Mouse (Mus musculus) embryo, embryonic 9.5 days (tissue): ENCODE measurements around the gene Gm1043.

Source experiments
- DNase-seq: peaks from one replicate; pipeline ENCODE4 v3.0.0-alpha.2; 2017; ENCODE audit errors: extremely low spot score

Gm1043 gene

DNA sequence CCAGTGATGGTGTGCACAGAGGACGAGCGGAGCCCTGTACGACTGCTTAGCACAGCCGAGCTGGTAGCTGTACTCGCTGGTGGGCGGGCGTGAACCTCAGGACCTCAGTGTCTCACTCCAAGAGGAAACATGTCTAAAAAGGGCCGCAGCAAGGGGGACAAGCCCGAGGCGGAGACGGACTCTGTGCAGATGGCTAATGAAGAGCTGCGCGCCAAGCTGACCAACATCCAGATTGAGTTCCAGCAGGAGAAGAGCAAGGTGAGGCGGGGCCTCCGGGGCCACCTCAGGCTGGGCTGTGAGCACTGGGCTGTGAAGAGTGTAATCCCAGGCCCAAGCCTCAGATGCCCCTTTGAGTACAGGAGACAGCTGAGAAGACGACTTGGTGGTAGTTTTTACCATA, at the start of gene Gm1043:
Gm1043 (plus strand) TSS at position 130 of the 400 bp plus-strand sequence.
- DNase-seq = no peak

DNA sequence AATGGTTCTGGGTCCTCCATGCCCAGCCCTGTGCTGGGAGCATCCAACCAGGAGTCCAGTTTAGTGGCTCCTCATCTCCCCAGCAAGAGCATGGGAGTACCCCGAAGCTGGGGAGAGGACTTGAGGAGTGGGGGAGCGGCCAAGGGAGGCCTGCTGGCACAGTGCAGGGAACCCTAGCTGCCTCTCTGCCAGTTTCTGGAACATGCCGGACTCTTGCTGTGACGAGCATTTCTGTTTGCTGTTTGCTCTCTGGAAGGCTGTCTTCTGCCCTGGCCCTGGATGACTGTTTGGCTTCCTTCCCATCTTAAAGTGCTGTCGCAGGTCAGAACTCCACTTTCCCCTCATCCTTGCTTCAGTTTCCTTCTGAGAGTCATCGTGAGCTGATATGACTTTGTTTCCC, 49.3 kb upstream of the Gm1043 start:
- no peak for DNase-seq

DNA sequence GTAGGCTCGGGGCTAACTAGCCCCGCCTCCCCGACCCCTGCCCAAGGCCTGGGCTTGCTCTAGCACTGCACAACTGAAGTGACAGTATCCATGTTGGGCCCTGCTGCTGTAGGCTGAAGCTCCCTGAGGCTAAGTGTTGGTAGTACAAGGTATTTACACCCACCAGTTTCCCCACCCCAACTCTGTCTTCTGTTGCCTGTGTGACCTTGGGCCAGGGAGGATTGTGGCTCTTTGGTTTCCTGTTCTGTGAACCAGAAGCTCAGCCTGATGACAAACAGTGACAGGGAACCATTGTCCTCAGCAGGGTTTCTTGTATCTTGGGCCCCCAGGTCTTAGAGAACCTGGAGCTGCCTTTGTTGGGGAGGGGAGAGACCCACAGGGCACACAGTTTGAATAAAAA, 48.3 kb upstream of the Gm1043 start:
- no peak for DNase-seq

DNA sequence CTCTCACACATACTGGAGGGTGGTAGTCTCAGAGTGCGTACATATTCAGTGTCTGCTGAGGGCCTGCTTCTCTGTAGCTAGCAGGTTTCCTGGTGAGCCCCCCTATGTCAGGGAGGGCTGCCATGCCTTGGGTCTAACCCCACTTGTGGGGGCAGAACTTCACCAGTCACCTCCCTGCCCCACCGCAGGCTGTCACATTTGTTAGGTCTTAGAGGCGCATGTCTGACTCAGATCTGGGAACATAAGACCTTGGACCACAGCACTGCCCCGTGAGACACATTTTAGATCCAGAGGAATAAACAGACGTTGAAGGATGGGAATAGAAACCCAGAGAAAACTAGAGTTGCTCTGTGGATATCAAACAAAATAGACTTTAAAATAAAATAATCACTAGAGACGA, 45.3 kb upstream of the Gm1043 start:
- DNase-seq = no peak

DNA sequence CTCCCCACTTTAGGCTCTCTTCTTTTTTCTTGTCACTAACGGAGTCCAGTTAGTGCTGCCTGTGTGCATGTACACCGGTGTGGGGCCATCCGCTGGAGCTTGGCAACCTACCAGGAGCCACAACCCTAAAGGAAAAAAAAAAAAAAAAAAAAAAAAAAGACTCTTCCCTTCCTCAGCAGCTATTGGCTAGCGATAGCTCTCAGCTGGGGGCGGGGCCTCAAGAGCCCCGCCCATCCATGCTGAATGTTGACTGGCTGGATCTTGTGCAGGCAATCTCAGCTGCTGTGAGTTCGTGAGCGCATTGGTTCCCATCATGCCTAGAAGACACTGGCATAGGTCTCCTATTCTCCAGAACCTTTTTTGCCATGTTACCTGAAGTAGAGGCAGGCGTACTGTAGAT, 44.5 kb upstream of the Gm1043 start:
- no peak for DNase-seq

DNA sequence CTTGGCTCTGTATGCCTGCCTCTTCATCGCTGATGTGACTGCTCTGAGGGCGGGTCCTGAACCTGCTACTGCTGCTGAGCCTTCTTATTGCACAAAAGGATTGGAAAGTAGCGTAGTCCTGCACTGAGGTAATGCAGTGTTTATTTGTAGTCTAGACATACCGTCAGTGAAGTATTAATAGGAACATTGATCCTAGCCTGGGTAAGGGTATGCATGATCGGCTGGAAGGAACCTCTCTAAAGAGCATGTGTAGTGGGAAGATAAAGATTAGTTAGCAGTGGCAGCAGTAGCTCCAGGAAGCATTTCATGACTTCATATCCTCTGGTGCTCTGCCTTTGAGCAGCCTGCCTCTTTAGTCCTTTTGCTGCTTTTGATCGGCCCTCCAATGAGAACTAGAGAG, 43.5 kb upstream of the Gm1043 start:
- DNase-seq = no peak

DNA sequence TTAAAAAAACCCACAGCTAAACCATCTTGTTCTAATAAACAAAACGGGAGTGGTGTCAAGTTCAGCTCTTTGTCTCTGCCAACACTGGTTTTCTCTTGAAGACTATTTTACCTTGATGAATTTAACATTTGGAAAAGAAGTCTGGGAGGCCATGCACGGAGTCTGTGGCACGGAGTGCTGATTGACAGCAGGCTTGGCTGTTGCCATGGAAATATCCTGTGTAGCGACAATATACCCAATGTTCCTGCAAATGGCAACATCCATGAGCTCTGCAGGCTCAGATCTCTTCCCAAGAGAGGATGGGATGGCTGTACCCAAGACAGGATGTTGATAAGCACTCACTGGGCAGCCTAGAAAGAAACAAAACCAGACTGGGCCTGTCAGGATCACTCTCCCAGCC, 42.2 kb upstream of the Gm1043 start:
- DNase-seq = no peak

DNA sequence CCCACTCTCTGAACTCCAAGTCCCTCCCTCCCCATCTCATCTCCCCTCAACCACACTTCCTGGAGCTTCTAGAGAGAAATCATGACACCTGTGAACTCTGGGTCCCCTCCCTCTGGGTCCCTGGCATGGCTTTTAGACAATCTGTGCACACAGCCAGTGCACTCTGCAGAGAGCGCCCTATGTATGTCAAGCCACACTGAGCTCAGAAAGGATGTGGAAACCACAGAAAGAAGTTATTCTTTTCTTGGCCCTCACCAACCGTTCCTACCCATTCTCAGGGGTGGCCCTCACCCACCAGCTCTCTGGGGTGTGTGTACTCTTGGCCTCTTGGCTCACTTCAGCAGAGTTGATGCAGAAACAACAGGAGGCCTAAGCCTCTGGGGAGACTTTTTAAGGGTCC, 40.4 kb upstream of the Gm1043 start:
- DNase-seq = no peak

DNA sequence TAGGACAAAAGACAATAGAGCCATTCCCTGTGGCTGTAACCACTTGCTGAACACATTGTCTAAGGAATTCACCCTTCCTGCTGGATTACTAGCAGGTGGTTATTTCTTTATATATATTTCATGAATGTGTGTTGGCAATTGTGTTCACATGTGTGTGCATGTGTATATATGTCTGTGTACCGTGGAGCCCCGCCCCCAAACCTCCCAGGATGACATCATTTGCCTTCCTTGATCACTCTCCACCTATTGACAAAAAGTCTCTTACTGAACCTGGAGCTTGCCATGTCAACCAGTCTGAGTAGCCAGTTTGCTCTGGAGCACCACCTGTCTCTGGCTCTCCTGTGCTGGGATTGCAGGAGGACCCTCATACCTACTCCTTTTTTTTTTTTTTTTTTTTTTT, 39.6 kb upstream of the Gm1043 start:
- no peak for DNase-seq

DNA sequence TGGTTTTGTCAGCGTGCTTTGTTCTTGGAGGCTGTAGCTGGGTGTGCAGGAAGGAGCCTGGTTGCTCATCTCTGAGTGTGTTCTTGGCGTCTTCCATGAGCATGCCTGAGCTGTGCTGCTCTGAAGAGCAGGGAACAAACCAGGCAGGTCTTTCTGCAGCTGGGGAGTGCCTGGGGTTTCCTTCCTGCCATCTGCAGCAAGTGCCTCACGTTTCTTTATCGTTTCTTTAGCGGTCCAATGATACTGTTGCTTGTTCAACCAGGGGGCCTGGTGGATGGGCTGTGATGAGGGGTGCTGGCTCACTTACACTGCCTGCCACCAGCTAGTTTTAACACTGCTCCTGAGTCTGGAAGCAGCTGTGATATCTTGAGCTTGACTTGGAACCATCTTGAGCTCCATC, 38.4 kb upstream of the Gm1043 start:
- DNase-seq = no peak

DNA sequence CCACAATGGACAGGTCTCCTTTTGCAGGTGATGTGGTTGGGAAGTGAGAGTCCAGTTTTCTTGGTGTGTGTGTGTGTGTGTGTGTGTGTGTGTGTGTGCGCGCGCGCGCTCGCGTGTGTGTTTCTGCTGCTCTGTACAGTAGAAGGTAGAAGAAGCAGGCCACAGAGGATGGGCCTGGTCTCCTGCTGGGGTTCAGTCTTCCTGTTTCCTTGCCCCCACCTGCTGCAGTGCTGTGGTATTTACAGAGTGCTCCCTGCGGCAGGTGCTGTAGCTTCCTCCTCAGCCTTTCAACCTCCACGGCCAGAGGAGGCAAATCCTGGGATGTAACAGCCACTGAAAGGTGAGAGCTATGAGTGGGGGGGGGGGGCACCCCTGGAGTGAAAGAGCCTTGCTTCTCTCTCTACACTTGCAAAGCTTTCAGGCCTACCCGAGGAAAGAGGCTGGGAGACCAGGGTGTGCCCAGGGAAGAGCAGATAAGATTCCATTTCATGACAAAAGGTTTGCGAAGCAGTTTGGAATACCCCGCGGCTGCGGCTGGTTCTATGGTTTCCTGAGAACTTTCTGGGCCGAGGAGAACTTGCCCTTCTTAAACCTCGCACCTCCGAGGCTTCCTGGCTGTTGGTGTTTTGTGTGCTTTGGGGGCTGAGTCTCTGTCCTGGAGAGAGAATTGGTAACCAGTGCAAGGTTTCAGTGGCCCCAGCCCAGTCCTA, 37.8 kb upstream of the Gm1043 start:
- DNase-seq = no peak

DNA sequence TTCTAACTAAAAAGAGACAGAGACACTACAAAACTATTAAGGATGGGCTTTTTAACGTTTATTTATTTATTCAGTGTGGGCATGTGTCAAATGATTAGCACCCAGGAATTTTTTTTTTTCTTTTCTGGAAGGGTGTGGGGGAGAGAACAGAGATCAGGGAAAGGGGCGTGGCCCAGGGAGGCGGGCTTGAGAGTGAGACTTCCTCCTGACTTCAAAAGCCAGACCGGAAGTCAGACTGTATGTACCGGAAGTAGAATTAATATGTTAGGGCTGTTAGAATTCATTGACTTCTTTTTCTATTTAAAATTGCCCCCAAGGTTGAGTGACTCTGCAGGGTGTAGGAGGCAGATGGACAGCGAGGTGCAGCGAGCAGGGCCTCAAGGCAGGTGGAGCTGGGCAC, 37.2 kb upstream of the Gm1043 start:
- no peak for DNase-seq

DNA sequence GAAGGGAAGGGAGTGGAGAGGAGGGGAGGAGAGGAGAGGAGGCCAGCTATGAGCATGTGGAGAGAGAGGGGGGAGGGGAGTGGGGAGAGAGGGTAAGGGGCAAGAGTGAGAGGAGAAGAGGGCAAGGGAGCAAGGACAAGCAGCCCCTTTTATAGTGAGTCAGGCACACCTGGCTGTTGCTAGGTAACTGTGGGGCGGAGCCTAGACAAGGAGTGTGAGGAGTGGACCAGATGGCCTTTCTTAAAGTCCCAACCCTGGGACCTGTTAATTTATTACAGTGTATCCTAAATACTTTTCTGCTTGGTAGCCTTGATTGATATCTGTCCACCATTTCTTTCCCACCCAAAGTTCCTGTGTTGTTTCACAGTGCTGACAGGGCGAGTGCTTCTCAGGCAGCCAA, 36.1 kb upstream of the Gm1043 start:
- DNase-seq = no peak

DNA sequence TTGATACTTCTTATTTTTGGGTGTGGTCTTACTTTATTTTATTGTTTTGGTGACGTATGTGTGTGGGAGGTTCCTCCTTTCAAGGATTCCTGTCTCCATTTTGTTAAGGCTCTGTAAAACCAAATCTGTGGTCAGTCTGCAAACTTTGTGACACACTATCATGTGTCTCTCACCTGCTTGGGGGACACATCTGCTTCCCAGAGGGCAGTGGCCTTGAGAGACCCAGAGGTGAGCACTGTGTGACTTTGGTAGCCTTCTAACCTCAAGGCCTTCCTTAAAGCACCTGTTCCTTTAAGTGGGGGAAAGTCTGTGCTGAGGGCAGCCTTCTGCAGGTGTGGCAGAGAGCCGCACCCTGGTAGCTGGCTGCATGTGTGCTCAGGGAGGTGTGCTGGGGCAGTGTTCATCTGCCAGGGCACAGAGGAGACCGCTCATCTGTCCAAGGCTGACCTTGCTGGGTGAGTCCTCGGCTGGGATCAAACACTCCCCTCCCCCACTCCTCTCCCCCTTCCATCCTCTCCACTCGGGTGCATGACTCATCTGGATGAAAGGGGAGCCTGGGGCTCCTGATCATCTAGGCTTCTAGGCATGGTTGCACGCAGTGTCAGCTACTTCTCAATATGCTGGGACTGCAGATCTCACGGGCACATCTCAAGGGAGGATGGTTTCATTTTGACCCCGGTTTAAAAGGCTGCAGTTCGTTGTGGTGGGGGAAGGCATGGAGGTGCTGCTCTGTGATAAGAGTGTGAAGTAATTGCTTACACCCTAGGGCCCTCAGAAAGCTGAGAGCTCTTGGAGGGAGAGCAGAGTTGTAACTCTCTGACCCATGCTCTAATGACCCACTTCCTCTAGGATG, 34.4 kb upstream of the Gm1043 start:
- DNase-seq = no peak

DNA sequence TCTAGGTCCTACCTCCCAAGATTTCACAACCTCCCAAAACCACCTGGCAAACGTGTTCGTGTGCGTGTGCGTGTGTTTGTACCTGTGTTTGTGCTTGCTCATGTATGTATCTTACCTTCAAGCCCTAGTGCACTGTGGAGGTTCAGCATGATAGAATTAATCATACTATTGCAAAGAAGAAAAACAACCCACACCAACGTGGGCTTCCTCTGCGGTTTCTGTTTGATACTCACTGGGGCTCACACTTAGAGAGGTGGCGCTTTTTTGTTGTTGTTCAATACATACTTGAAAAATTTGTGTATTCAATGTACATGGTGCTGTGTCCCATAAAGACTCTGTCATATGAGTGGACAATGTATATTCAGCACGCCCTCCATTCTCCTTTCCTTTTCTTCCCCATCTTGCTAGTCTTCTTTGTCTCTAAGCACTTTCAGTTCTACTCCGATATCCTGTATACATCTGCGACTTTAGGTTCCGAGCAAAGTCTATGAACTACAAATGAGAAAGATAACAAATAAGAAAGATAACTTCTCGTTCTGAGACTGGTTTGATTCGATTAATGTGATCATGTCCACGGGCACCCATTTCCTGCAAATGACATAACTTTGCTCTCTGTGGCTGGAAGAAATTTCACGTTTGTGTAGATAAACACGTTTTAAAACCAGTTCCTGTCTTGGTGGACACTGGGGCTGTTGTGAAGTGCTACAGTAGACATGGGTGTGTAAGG, 33.6 kb upstream of the Gm1043 start:
- DNase-seq = no peak

DNA sequence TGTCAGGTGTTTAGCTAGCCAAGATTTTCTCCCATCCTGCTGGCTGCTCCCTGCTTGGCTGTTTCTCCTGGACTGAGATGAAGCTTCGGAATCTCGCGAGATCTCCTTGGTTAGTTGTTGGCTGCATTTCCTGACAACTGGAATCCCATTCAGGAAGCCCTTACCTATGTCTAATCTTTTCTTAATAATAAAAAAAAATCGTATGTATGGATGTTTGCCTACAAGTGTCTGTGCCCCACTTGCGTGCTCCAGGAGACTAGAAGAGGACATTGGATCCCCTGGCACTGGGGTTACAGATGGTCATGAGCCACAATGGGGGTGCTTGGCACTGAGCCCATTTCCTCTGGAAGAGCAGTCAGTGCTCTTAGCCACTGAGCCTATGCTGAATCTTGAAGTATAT, 32.3 kb upstream of the Gm1043 start:
- no peak for DNase-seq

DNA sequence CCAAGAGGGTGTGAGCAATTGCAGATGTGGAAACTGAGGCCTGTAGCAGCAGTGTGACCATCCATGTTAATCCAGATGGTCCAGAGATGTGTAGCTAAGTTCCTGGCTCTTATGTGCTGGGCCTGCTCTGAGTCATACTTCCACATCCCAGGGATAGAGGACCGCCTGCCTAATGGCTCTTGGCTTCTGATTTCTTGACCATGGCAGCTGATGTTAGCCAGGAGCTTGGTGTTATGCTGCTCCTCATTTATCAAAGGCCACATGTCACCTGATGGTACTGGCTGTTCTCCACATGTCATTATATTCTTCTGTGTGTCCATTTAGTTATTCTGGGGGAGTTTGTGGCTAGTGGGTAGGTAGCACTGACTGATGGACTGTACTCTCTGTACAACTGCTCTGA, 29.4 kb upstream of the Gm1043 start:
- no peak for DNase-seq

DNA sequence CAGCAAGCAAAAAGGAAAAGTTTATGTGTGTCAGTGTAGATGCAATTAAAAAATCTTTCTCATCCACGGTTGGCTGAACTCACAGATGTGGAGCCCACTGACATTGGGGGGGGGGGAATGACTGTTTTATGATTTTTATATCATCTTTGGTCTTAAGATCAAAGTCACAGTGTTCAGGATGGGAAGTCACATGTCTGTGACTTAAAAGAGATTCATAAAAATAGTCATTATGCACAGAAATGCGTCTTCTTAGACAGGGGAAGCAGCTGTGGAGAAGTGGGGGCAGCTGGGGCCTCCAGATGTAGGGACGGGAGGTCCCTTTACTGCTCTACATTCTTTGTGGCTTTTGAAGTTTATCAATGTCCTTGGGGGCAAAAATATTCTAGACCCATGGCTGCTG, 28.7 kb upstream of the Gm1043 start:
- no peak for DNase-seq

DNA sequence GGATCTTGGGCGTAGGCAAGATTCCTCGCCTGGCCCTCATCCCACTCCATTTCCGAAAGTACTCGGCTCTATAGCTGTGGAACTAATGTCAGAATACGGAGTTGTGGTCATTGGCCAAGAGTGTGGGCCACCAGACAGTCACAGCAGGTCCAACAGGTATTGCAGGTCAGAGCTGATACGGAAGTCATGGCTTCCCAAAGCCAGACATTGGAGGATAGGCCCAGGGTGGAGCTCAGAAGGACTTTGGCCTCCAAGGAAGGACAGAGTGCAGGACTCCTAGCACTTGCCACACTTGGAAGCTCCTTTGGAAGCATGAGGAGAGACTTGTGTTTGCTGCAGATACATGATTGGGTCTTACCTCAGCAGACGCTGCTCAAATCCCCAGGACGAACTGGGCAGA, 23.6 kb upstream of the Gm1043 start:
- no peak for DNase-seq

DNA sequence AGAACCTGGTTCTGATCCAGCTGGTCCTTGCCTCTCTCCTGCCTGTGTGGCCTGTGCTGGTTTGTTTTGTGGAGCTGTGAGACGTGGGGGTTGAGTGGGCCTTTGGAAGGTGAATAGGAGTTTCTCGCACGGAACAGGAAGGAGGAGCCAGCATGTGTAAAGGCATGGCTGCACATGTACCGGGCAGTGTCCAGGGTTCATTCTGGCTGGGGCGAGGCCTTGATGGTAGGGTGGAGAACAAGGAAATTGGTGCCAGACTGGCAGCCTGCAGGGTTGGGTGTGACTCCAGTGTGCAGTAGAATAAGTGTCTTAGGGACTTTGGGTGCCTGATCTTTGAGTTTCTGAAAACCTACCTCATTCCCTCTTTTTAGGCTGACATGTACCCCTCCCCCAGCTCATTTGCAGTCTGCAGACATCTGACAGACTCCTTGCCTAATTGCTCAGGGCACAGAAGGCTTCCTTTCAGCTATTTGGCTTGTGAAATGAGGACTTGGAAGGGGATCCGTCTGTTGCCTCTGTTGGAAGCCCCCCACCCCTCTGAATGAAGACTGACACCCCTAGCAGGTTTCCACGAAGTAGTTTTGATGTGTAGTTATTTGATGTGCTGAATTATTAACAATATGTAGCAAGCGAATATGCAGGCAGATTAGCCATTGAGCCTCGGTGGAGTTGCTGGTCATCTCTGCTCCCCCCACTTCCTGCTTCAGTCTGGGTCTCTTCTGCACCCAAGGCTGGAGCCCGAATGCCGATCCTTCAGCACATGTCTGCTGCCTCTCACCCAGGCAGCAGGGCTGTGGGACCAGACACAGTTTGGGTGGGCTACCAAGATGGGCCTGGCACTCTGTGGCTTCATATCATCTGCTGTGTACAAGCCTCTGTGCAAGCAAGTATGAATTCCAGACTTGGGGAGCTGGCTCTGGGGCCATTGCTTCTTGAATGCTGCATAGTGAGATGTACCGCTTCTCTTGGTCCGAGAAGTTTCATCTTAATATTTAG, 20.4 kb upstream of the Gm1043 start:
- DNase-seq = no peak

DNA sequence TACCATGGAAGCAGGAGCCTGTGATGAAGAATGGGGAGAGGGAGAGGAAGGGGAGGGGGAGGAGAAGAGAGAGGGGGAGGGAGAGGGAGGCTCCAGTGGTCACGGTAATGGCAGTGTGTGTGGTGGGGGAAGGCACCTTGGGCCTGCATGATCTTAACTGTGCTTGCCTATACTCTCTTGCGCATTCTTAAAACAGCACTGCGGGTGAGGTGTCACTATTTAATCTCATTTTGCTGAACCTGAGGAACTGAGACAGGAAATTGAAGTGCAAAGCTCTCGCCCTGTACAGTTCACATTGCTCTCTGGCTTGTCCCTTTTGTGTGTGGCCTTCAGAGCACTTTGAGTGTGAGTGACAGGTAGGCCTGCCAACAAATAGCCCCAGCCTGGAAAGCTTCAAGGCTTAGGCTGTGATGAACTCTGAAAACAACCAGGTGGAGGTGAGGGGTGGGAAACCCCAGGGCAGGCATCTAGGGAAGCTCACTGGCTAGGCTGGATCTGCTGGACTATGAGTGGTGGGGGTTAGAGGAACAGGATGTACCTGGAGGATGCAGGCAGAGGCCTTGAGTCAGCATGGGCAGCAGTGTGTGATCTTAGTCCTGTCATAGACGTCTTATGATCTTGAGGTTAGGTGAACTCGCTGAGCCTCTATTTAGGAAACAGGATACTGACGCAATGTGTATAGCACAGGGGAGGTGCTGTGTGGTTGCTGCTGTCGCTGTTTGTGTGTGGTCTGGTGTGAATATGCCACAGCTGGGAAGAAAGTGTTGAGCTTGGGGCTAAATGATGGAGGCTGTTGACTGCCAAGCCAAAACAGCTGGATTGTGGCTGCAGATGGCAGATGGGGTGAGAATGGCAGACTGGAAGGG, 18.2 kb upstream of the Gm1043 start:
- DNase-seq = no peak
